Mouse (Mus musculus) CH12F3 (cell line): ENCODE data around the gene Rbm45.

Source experiments
- in situ Hi-C: fragments of 300-500 bp; cut with MboI; formaldehyde crosslinking; loops from 2 replicates; pipeline ENCODE4 v1.14.3; 2020; ENCODE audit warnings: low sequenced_read_pairs

The Rbm45 gene

GRCm38 (mm10) chr2:76369821-76370655, at the start of gene Rbm45:
Rbm45 (plus strand) TSS chr2:76369984.
- in situ Hi-C loops = loop anchor here (25.0 kb wide), 1 partner anchor 242 kb away; no protein-coding TSS in a partner anchor

DNA sequence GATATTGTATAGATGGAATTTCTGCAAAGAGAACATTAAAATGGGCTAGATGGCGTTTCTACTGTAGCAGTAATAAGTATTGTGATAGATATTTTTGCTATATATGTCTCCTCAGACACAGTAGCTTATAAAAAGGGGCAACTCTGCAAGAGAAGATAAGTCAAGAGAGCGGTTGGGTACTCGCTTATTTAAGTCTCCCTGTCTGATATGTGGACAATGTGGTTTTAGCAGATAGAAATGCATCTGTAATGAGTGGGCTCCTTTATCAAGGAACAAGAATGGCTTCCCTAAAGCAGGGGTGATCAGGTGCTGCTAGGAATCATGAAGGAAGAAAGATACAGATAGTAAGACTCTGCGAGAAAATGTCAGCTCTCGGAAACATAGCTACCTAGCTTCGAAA, 49.4 kb upstream of the Rbm45 start:
- in situ Hi-C loops = no loop called here

DNA sequence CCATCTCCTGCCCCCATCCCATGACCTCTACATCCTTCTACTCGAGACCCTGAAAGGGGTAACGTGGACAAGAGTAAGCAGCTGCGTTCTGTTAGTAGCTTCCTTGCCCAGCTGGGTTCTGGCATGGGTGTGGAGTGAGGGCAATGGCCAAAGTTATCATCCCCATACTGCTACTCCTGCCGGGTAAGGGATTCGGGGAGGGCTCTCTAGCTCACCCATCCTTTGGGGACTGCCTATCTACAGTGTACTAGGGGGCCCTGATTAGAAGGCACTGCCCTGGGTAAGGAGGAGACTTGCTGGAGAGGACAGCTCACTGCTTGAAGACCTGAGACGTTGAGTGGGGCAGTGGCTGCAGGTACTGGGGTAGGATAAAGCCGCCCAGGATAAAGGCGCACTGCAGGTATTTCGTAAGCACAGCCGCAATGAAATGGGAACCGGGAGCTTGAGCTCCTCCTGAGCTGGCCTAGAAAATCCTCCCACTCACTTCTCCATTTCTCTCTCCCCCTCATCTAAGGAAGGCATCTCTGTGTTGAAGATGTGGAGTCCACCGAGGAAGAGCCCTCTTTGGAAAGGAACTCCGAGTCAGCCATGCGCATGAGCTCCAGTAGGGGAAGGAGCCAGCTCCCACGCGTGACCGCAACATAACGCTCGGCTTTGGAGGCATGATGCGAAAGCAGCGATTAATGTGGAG, 46.5 kb upstream of the Rbm45 start:
- in situ Hi-C loops = no loop called here

- in situ Hi-C loops = no loop called here
Measured at GRCm38 (mm10) chr2:76324463-76324862, 45.3 kb upstream of the Rbm45 start.

GRCm38 (mm10) chr2:76326161-76326560, 43.6 kb upstream of the Rbm45 start:
- in situ Hi-C loops = no loop called here

- in situ Hi-C loops = no loop called here
Measured at GRCm38 (mm10) chr2:76330081-76330480, 39.7 kb upstream of the Rbm45 start.

GRCm38 (mm10) chr2:76332161-76332805, 37.5 kb upstream of the Rbm45 start:
- in situ Hi-C loops = no loop called here

- in situ Hi-C loops = no loop called here
Measured at GRCm38 (mm10) chr2:76334596-76334995, 35.2 kb upstream of the Rbm45 start.

- in situ Hi-C loops = no loop called here
Measured at GRCm38 (mm10) chr2:76338215-76339156, 31.3 kb upstream of the Rbm45 start, which contains the start of gene Pde11a. Pde11a (minus strand) TSS chr2:76338774.

GRCm38 (mm10) chr2:76342146-76342545, 27.6 kb upstream of the Rbm45 start:
- in situ Hi-C loops = no loop called here

DNA sequence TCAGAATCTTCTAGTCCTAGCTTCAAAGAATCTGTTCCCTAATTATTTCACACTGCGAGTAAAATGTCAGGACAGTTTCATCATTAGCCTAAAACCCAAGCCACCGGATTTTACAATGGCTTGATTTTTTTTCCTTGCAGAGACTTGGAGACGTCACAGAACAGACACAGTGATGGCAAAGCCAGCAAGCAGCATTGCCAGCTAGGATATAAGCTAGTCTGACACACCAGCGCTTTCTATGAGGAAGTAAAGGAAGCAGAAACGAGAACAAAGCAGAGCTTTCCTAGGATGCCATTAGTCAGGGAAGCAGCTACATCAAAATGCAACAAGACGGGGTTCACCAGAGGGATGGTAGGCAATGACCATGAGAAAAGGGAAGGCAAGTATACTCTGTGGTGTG, 21.9 kb upstream of the Rbm45 start:
- in situ Hi-C loops = no loop called here

GRCm38 (mm10) chr2:76360226-76360625, 9.6 kb upstream of the Rbm45 start, which contains the start of gene Cyct:
Cyct (minus strand) TSS chr2:76360450.
- in situ Hi-C loops = loop anchor here (25.0 kb wide), 1 partner anchor 252 kb away; no protein-coding TSS in a partner anchor

DNA sequence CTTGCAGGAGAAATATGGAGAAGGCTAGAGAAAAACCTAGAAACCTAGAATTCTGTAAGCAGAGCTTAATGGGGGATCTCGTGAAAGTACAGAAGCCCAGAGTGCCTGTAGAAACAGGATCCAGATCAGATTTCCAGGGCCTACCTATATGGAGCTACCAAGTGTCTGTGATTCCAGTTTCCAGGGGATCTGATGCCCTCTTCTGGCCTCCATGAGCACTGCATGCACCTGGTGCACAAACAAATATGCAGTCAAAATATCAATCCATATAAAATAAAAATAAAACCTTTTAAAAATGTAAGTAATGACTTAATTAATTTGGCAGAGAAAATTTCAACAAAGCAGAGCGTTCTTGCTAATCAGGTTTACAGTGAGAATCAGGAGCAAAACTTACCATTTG, 7.7 kb upstream of the Rbm45 start:
- in situ Hi-C loops = loop anchor here (25.0 kb wide), 1 partner anchor 250 kb away; no protein-coding TSS in a partner anchor

DNA sequence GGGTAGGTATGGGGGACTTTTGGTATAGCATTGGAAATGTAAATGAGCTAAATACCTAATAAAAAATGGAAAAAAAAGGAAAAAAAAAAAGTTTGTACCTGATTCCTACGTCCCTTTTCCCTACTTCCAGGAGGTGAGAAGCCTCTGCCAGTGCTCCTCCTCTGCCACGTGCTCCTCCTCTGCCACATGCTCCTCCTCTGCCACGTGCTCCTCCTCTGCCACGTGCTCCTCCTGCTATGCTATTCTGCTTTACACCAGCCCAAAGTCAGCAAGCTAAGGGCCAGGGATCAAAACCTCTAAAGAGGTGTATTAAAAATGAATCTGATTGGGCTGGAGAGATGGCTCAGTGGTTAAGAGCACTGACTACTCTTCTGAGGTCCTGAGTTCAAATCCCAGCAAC, 4.0 kb upstream of the Rbm45 start:
- in situ Hi-C loops = loop anchor here (25.0 kb wide), 1 partner anchor 246 kb away; no protein-coding TSS in a partner anchor

GRCm38 (mm10) chr2:76367188-76367922, 2.4 kb upstream of the Rbm45 start:
- in situ Hi-C loops = loop anchor here (25.0 kb wide), 1 partner anchor 245 kb away; no protein-coding TSS in a partner anchor

- in situ Hi-C loops = loop anchor here (25.0 kb wide), 1 partner anchor 243 kb away; no protein-coding TSS in a partner anchor
Measured at GRCm38 (mm10) chr2:76368861-76369660, 723 bp upstream of the Rbm45 start.

GRCm38 (mm10) chr2:76370656-76370922, 805 bp downstream of the Rbm45 start:
- in situ Hi-C loops = loop anchor here (25.0 kb wide), 1 partner anchor 242 kb away; no protein-coding TSS in a partner anchor

- in situ Hi-C loops = loop anchor here (25.0 kb wide), 1 partner anchor 240 kb away; no protein-coding TSS in a partner anchor
Measured at GRCm38 (mm10) chr2:76372244-76372643, 2.5 kb downstream of the Rbm45 start.
